Mouse (Mus musculus): Measurements from ENCODE around the gene Cacna2d3. TPM values are rescaled to one million over a fixed set of nuclear protein-coding genes. Genes with fewer than 3 reads are reported as not detected.

Cacna2d3 gene
- polyA plus RNA-seq, 1 experiment from 2014 or later = 63.0 TPM

GRCm38 (mm10) chr14:29608761-29609160, 112.9 kb downstream of the Cacna2d3 start:
- H3K27ac ChIP-seq (ENCODE audit: low read depth, low read length) = no peak overlapping the region
- H3K4me3 ChIP-seq (ENCODE audit: low read depth, low read length) = no peak overlapping the region
- H3K4me1 ChIP-seq (ENCODE audit: control insufficient read depth, insufficient read depth, low read length) = 0 out of 2 replicates have a peak, but pooled peaks cover 4% of the 10 kb centered on the region
- no peaks in the 10 kb centered on the region for H3K36me3 ChIP-seq (ENCODE audit: control insufficient read depth, insufficient read depth, low read length)
- WGBS = 68% methylated on average over 6 of the region's 6 CpGs
- H3K9me3 ChIP-seq (ENCODE audit: control insufficient read depth, low read length) = no peaks in the 10 kb centered on the region
- ATAC-seq (ENCODE audit: low read depth) = no peak
- no peaks in the 10 kb centered on the region for H3K27me3 ChIP-seq (ENCODE audit: control insufficient read depth, insufficient read depth, low read length)
- H3K4me2 ChIP-seq (ENCODE audit: low read depth, low read length) = no peak overlapping the region
- H3K9ac ChIP-seq (replicated peaks; ENCODE audit: low read depth, low read length) = no peak overlapping the region

DNA sequence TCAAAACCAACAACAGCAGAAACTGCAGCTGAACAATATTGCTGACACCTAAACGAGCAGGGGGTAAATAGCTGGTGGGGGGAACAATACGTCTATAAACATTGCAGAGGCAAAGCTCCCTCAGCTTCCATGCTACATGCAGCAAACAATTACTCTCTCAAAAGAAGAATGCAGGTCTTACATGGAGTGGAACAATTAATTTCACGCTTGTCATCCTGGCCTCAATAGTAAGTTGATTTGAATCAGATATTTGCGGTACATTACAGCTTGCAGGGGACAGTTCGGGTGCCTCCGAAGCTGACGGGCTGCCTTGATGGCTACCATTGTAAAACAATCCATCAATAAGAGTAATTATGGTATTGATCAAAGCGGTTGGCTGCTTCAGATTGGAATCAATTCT, 122.2 kb downstream of the Cacna2d3 start:
- H3K27me3 ChIP-seq (ENCODE audit: control insufficient read depth, insufficient read depth, low read length) = no peaks in the 10 kb centered on the region
- ATAC-seq (ENCODE audit: low read depth) = no peak
- H3K4me1 ChIP-seq (ENCODE audit: control insufficient read depth, insufficient read depth, low read length) = no peaks in the 10 kb centered on the region
- no peak overlapping the region for H3K4me2 ChIP-seq (ENCODE audit: low read depth, low read length)
- H3K4me3 ChIP-seq (ENCODE audit: low read depth, low read length) = no peak overlapping the region
- no peak overlapping the region for H3K27ac ChIP-seq (ENCODE audit: low read depth, low read length)
- no peaks in the 10 kb centered on the region for H3K36me3 ChIP-seq (ENCODE audit: control insufficient read depth, insufficient read depth, low read length)
- no peak overlapping the region for H3K9ac ChIP-seq (replicated peaks; ENCODE audit: low read depth, low read length)
- 14% methylated on average over 8 of the region's 8 CpGs for WGBS
- H3K9me3 ChIP-seq (ENCODE audit: control insufficient read depth, low read length) = no peaks in the 10 kb centered on the region

DNA sequence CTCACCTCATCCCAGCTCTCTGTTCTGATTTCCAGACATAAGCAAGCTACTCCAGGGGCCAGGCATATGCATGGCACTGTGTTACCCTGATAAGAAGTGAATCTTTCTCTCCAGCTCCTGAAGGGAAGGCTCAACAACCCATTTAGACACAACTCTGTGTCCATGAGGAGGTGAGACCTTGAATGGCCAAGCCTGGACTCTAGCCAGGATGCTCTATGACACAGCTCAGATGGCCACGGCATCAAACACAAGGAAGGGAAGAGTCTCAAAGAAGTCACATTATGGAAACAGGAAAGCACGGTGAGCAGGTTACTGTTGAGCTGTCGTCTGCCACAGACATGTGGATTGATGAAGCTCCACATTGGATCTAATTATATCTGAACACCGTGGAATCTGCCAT, 128.8 kb downstream of the Cacna2d3 start:
- Histone ChIP-seq H3K4me1 (ENCODE audit: control insufficient read depth, insufficient read depth, low read length) (no peaks in the 10 kb centered on the region), H3K9me3 (ENCODE audit: control insufficient read depth, low read length) (no peaks in the 10 kb centered on the region), H3K36me3 (ENCODE audit: control insufficient read depth, insufficient read depth, low read length) (no peaks in the 10 kb centered on the region), H3K4me3 (ENCODE audit: low read depth, low read length) (no peak overlapping the region), H3K27ac (ENCODE audit: low read depth, low read length) (no peak overlapping the region), H3K27me3 (ENCODE audit: control insufficient read depth, insufficient read depth, low read length) (no peaks in the 10 kb centered on the region), H3K4me2 (ENCODE audit: low read depth, low read length) (no peak overlapping the region), H3K9ac (replicated peaks; ENCODE audit: low read depth, low read length) (no peak overlapping the region)
- WGBS = 85% methylated on average over 4 of the region's 4 CpGs
- ATAC-seq (ENCODE audit: low read depth) = no peak

DNA sequence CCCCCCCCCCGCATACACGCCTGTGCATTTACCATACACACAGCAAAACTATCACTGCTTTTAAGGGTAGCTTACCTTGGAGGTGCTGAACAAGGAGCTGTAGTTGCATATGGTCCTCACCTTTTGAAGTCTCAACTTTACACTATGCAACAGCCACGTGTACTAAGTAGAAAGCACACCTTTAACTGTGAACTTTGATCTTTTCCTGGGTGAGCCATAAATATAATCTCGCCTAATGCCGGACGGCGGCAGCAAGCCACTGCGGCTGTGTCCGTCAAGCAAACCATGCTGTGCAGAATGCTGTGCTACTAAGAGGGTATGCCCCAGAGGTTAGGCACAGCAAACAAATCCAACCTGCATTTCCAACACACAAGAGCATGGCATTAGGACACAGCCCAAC, 132.0 kb downstream of the Cacna2d3 start:
- 72% methylated on average over 9 of the region's 9 CpGs for WGBS
- H3K4me1 ChIP-seq (ENCODE audit: control insufficient read depth, insufficient read depth, low read length) = no peaks in the 10 kb centered on the region
- no peak overlapping the region for H3K9ac ChIP-seq (replicated peaks; ENCODE audit: low read depth, low read length)
- H3K36me3 ChIP-seq (ENCODE audit: control insufficient read depth, insufficient read depth, low read length) = no peaks in the 10 kb centered on the region
- H3K27ac ChIP-seq (ENCODE audit: low read depth, low read length) = no peak overlapping the region
- no peak for ATAC-seq (ENCODE audit: low read depth)
- no peak overlapping the region for H3K4me2 ChIP-seq (ENCODE audit: low read depth, low read length)
- H3K27me3 ChIP-seq (ENCODE audit: control insufficient read depth, insufficient read depth, low read length) = no peaks in the 10 kb centered on the region
- no peaks in the 10 kb centered on the region for H3K9me3 ChIP-seq (ENCODE audit: control insufficient read depth, low read length)
- H3K4me3 ChIP-seq (ENCODE audit: low read depth, low read length) = no peak overlapping the region

DNA sequence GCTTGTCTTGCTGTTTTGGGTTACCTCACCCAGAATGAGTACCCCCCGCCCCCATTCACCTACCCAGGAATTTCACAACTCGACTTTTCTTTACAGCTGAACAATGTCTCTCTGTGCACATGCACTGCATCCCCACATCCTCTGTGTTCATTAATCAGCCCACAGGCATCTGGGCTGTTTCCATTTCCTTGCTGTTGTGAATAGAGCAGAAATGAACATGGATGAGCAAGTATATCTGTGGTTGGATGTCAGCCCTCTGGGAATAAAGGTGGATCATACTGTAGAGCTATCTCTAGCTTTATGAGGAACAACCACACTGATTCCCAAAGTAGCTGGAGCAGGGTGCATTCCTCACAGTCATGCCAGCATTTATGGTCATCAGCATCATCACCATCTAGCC, 139.7 kb downstream of the Cacna2d3 start:
- 70% methylated on average over 2 of the region's 2 CpGs for WGBS
- no peak overlapping the region for H3K27ac ChIP-seq (ENCODE audit: low read depth, low read length)

DNA sequence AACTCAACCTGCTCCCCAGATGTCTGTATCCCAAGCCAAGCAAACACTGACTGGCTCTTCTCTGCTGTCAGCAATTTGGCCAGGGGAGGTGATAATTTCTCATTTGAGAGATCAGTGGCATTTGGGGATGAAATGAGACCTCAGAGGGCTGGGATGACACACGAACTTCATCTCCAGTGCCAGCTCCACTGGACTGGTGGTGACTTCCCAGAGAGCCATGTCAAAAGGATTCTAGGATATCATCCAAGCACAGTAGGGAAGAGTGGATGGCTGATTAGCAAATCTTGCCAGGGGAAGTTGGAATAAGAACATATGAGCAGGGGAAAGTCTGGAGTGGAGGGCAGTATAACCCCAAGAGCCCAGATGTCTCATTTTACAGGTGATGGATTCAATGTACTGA, 143.9 kb downstream of the Cacna2d3 start:
- H3K27me3 ChIP-seq (ENCODE audit: control insufficient read depth, insufficient read depth, low read length) = no peaks in the 10 kb centered on the region
- WGBS = 69% methylated on average over 1 of the region's 1 CpGs
- H3K9ac ChIP-seq (replicated peaks; ENCODE audit: low read depth, low read length) = no peak overlapping the region
- no peak overlapping the region for H3K4me2 ChIP-seq (ENCODE audit: low read depth, low read length)
- no peak for ATAC-seq (ENCODE audit: low read depth)
- H3K4me3 ChIP-seq (ENCODE audit: low read depth, low read length) = no peak overlapping the region
- H3K9me3 ChIP-seq (ENCODE audit: control insufficient read depth, low read length) = no peaks in the 10 kb centered on the region
- H3K27ac ChIP-seq (ENCODE audit: low read depth, low read length) = no peak overlapping the region
- no peaks in the 10 kb centered on the region for H3K36me3 ChIP-seq (ENCODE audit: control insufficient read depth, insufficient read depth, low read length)
- H3K4me1 ChIP-seq (ENCODE audit: control insufficient read depth, insufficient read depth, low read length) = no peaks in the 10 kb centered on the region

More for the DNA sequence above, 139.7 kb downstream of the Cacna2d3 start:
- no peak overlapping the region for H3K9ac ChIP-seq (replicated peaks; ENCODE audit: low read depth, low read length)
- H3K4me1 ChIP-seq (ENCODE audit: control insufficient read depth, insufficient read depth, low read length) = no peaks in the 10 kb centered on the region
- no peaks in the 10 kb centered on the region for H3K9me3 ChIP-seq (ENCODE audit: control insufficient read depth, low read length)
- H3K27me3 ChIP-seq (ENCODE audit: control insufficient read depth, insufficient read depth, low read length) = no peaks in the 10 kb centered on the region
- H3K4me2 ChIP-seq (ENCODE audit: low read depth, low read length) = no peak overlapping the region
- no peak overlapping the region for H3K4me3 ChIP-seq (ENCODE audit: low read depth, low read length)
- no peaks in the 10 kb centered on the region for H3K36me3 ChIP-seq (ENCODE audit: control insufficient read depth, insufficient read depth, low read length)
- no peak for ATAC-seq (ENCODE audit: low read depth)

DNA sequence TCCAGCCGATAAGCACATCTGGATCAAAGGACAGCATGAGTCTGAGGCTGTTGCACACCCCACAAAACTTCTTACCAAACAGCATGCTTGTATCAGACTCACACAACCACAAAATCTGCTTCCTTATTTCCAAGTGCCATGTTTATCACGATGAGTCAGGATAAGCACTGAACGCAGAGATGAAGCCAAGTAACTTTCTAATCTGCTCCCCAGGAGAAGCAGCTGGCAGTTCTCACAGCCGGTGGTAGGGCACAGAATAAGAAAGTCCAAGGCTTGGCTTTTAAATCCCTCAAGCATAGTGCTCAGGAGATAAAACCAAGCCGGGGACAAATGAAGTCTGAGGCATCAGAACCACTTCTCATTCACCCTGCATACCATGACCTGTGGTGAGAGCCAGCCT, 146.1 kb downstream of the Cacna2d3 start:
- no peaks in the 10 kb centered on the region for H3K36me3 ChIP-seq (ENCODE audit: control insufficient read depth, insufficient read depth, low read length)
- H3K27ac ChIP-seq (ENCODE audit: low read depth, low read length) = no peak overlapping the region
- no peaks in the 10 kb centered on the region for H3K9me3 ChIP-seq (ENCODE audit: control insufficient read depth, low read length)
- no peaks in the 10 kb centered on the region for H3K4me1 ChIP-seq (ENCODE audit: control insufficient read depth, insufficient read depth, low read length)
- no peak for ATAC-seq (ENCODE audit: low read depth)
- H3K4me2 ChIP-seq (ENCODE audit: low read depth, low read length) = no peak overlapping the region
- no peaks in the 10 kb centered on the region for H3K27me3 ChIP-seq (ENCODE audit: control insufficient read depth, insufficient read depth, low read length)
- no peak overlapping the region for H3K9ac ChIP-seq (replicated peaks; ENCODE audit: low read depth, low read length)
- WGBS = 72% methylated on average over 5 of the region's 5 CpGs
- H3K4me3 ChIP-seq (ENCODE audit: low read depth, low read length) = no peak overlapping the region

DNA sequence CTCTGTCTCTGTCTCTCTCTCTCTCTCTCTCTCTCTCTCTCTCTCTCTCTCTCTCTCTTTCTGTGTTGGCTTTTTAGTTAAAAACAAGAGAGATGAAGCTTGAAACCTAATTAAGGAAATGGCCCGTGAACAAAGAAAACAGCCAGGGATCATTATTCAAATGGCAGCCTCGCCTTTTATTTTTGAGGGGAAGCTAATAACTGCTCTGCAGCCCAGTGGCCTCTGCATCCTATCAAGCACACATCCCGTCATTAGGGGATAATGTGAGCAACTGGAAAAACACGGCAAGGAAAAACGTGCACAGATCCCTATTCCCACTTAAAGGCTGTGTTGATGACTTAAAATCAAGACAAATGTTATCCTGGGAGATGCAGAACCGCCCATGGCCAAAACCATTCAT, 159.0 kb downstream of the Cacna2d3 start:
- no peak for ATAC-seq (ENCODE audit: low read depth)
- Histone ChIP-seq H3K4me2 (ENCODE audit: low read depth, low read length) (no peak overlapping the region; the same call in 1 of the 2 replicates), H3K27ac (ENCODE audit: low read depth, low read length) (peak overlapping the region; percentile 22; the same call in 1 of the 2 replicates), H3K4me1 (ENCODE audit: control insufficient read depth, insufficient read depth, low read length) (peaks cover 10% of the 10 kb centered on the region), H3K27me3 (ENCODE audit: control insufficient read depth, insufficient read depth, low read length) (no peaks in the 10 kb centered on the region), H3K9me3 (ENCODE audit: control insufficient read depth, low read length) (no peaks in the 10 kb centered on the region), H3K36me3 (ENCODE audit: control insufficient read depth, insufficient read depth, low read length) (no peaks in the 10 kb centered on the region), H3K9ac (replicated peaks; ENCODE audit: low read depth, low read length) (no peak overlapping the region), H3K4me3 (ENCODE audit: low read depth, low read length) (no peak overlapping the region)
- 5% methylated on average over 6 of the region's 6 CpGs for WGBS

GRCm38 (mm10) chr14:29561122-29561834, 160.4 kb downstream of the Cacna2d3 start:
- Histone ChIP-seq H3K9me3 (ENCODE audit: control insufficient read depth, low read length) (no peaks in the 10 kb centered on the region), H3K4me1 (ENCODE audit: control insufficient read depth, insufficient read depth, low read length) (peaks cover 10% of the 10 kb centered on the region), H3K4me2 (ENCODE audit: low read depth, low read length) (no peak overlapping the region), H3K27me3 (ENCODE audit: control insufficient read depth, insufficient read depth, low read length) (no peaks in the 10 kb centered on the region), H3K27ac (ENCODE audit: low read depth, low read length) (peak overlapping the region; percentile 41; the same call in 1 of the 2 replicates), H3K9ac (replicated peaks; ENCODE audit: low read depth, low read length) (no peak overlapping the region), H3K4me3 (ENCODE audit: low read depth, low read length) (no peak overlapping the region), H3K36me3 (ENCODE audit: control insufficient read depth, insufficient read depth, low read length) (no peaks in the 10 kb centered on the region)
- ATAC-seq (ENCODE audit: low read depth) = peak; percentile 56; the same call in 1 of the 2 replicates
- 29% methylated on average over 11 of the region's 11 CpGs for WGBS

Measured in neural tube, embryonic 14.5 days (tissue).